Mouse (Mus musculus) G1E (cell line): ENCODE data around the gene Hist1h2ae. TPM values are rescaled to one million over a fixed set of nuclear protein-coding genes. Genes with fewer than 3 reads are reported as not detected.
"Not testable (repeated sequence)": the region's sequence is repeated elsewhere in the genome, so short reads cannot be mapped to it uniquely, and the experiment has no call there.

Source experiments
- ATAC-seq: 2 replicates; pipeline ENCODE4 v1.8.0; 2016; ENCODE audit warnings: mild to moderate bottlenecking; ENCODE audit not compliant: insufficient number of reproducible peaks, poor library complexity, low FRiP score, severe bottlenecking; ENCODE audit errors: extremely low read depth
- DNase-seq: peaks from one replicate; pipeline ENCODE4 v3.0.0; 2012; ENCODE audit warnings: low spot score
- H3K27me3 ChIP-seq: 2 replicates; pipeline ENCODE4 v1.6.1; 2012; ENCODE audit warnings: mild to moderate bottlenecking, low read length, inconsistent platforms; ENCODE audit not compliant: insufficient read depth
- H3K36me3 ChIP-seq: replicated peaks from 2 replicates; pipeline ENCODE3; 2012; ENCODE audit warnings: mild to moderate bottlenecking, inconsistent platforms
- H3K4me1 ChIP-seq: 2 replicates; pipeline ENCODE4 v1.6.1; 2012; ENCODE audit warnings: low read depth, low read length, inconsistent platforms, mixed read lengths; ENCODE audit not compliant: insufficient read depth
- H3K4me3 ChIP-seq: 2 replicates; pipeline ENCODE4 v1.5.1; 2012; ENCODE audit warnings: low read depth, mild to moderate bottlenecking, inconsistent platforms, low read length, moderate library complexity, mixed read lengths
- H3K9me3 ChIP-seq: replicated peaks from 2 replicates; pipeline ENCODE4 v1.6.1; 2012; ENCODE audit warnings: inconsistent platforms
- CTCF ChIP-seq: IDR thresholded peaks from 2 replicates; pipeline ENCODE4 v1.5.1; 2012; ENCODE audit warnings: low read depth, low read length, inconsistent platforms, mixed read lengths
- GATA1 ChIP-seq: IDR thresholded peaks from 2 replicates; pipeline ENCODE4 v1.6.1; 2012; ENCODE audit warnings: borderline replicate concordance, low read length, inconsistent platforms, mixed read lengths
- GATA2 ChIP-seq: IDR thresholded peaks from 2 replicates; pipeline ENCODE4 v1.6.1; 2012; ENCODE audit warnings: low read depth, low read length, inconsistent platforms, borderline replicate concordance
- POLR2AphosphoS5 ChIP-seq: IDR thresholded peaks from 2 replicates; pipeline ENCODE4 v1.6.1; 2012; ENCODE audit warnings: low read depth, low read length, inconsistent platforms; ENCODE audit not compliant: insufficient replicate concordance
- TAL1 ChIP-seq: conservative IDR thresholded peaks from 2 replicates; pipeline ENCODE4 v1.6.1; 2012; ENCODE audit warnings: low read depth, low read length, inconsistent platforms, mixed read lengths
- polyA plus RNA-seq: library from polyadenylated mRNA; stranded (reverse); fragments of >175 nt; gene quantifications from 2 replicates; pipeline ENCODE4 v1.2.3, GENCODE M21; 2012
- total RNA-seq, 2 experiments: library from RNA; stranded (forward) in 1 of 2; stranded (reverse) in 1 of 2; fragments of 200-1000 nt in 1 of 2; fragments of >200 nt in 1 of 2; fragmentation: Nextera tagmentation in 1 of 2; gene quantifications; 2 replicates each; pipeline ENCODE4 v1.2.3; 2014 to 2017

The Hist1h2ae gene
- total and polyA plus RNA-seq, 3 experiments: 31.2 to 258 (median 81.0) TPM

DNA sequence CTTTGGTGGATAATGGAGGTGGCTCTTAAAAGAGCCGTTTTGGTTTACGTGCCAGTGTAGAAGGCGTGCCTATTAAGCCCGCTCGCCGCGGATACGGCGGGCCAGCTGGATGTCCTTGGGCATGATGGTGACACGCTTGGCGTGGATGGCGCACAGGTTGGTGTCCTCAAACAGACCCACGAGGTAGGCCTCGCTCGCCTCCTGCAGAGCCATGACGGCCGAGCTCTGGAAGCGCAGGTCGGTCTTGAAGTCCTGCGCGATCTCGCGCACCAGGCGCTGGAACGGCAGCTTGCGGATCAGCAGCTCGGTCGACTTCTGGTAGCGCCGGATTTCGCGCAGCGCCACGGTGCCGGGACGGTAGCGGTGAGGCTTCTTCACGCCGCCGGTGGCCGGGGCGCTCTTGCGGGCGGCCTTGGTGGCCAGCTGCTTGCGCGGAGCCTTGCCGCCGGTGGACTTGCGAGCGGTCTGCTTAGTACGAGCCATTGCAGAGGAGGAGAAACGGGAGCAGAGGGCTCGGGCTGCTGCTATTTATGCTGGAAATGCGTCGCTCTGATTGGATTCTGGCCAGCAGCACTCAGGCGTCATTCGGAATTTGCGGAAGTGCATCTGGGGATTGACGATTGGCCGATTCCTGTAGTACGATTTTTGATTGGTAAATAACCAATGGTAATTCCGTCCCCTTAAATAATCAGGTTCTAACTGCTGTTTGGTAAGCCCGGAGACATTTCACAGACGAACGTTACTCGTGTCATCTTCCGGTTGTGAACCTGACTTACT, 8.9 kb downstream of the Hist1h2ae start, which contains the start of gene Hist1h3e:
Gene Hist1h3e, minus strand, starts transcription at position 487 of the 777 bp plus-strand sequence.
- TF ChIP-seq POLR2AphosphoS5: peak; percentile 98
- DNase-seq (peak; percentile 73), ATAC-seq (peak; percentile 90)

GRCm38 (mm10) chr13:23561531-23561882, 9.5 kb downstream of the Hist1h2ae start:
- not testable (repeated sequence) for DNase-seq, H3K27me3 ChIP-seq, H3K36me3 ChIP-seq, H3K9me3 ChIP-seq
- Histone ChIP-seq H3K4me1 (peaks cover 25% of the 10 kb centered on the region), H3K4me3 (peak overlapping the region; percentile 66; the same call in 1 of the 2 replicates)
- ATAC-seq: peak; percentile 24; the same call in 1 of the 2 replicates

More for the DNA sequence above, 8.9 kb downstream of the Hist1h2ae start, which contains the start of gene Hist1h3e:
- peaks cover 22% of the 10 kb centered on the region for H3K4me1 ChIP-seq
- not testable (repeated sequence) for H3K36me3 ChIP-seq, H3K27me3 ChIP-seq, H3K9me3 ChIP-seq
- peak within 1 kb of the TSS; percentile 66 for H3K4me3 ChIP-seq

DNA sequence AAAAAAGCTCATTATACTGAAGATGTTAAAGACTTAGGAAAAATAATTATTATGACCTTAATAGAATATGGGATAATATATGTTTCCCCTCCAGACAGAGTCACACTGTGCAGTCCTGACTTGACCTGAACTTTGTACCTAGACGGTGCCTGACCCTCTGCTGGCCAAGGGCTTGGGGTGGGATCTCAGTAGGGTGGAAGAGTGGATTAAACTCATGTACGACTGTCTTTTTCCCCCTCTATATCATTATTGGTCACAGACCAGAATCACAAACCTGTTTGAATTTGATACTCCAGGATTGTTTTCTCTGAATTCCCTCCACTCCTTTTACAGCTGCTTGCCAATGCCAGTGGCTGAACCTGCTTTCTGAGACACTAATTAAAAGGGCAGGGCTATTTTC, 10.3 kb downstream of the Hist1h2ae start:
- H3K9me3 ChIP-seq, DNase-seq, H3K27me3 ChIP-seq, H3K4me3 ChIP-seq, H3K36me3 ChIP-seq, ATAC-seq: not testable (repeated sequence)
- H3K4me1 ChIP-seq: peaks cover 25% of the 10 kb centered on the region
- TF ChIP-seq POLR2AphosphoS5: peak; percentile 97; the same call in 1 of the 2 replicates

GRCm38 (mm10) chr13:23556906-23557305, 14.1 kb downstream of the Hist1h2ae start:
- TF ChIP-seq GATA1 (no peak), CTCF (no peak), TAL1 (no peak), POLR2AphosphoS5 (peak; percentile 63; the same call in 1 of the 2 replicates), GATA2 (no peak)
- H3K9me3 ChIP-seq: no peaks in the 10 kb centered on the region
- no peaks in the 10 kb centered on the region for H3K27me3 ChIP-seq
- H3K36me3 ChIP-seq: no peaks in the 10 kb centered on the region
- H3K4me1 ChIP-seq: peaks cover 28% of the 10 kb centered on the region
- no peak overlapping the region; the same call in 1 of the 2 replicates for H3K4me3 ChIP-seq
- ATAC-seq (no peak), DNase-seq (no peak)

DNA sequence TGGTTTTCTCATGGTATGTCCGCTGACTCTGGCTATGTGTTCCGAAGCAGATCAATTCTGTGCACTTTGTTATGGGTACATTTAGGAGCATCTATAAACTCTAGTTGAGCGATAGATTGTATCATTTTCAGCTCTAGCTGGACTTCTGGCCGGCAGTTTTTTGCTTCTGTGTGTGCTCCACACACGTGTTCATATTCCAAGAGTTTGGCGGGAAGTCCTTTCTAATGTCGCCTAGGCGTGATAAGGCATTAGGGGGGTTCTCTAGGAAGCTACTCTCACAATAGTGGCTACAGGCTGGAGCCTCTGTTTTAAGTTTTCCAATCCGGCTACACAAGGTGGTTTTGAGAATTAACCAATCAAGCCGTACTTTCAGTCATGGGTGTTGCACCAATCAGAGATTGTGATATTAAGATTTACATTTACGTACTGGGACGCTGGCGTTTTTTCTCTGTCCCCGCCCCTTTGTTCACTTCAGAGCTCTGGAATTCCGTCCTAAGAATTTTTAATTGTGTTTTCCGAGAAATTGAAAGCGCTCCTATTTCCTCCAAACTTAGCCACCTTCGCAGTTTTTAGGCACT, 15.1 kb downstream of the Hist1h2ae start:
- DNase-seq: no peak
- H3K4me3 ChIP-seq: peak overlapping the region; percentile 68
- H3K9me3 ChIP-seq: no peaks in the 10 kb centered on the region
- peak; percentile 48 for ATAC-seq
- TF ChIP-seq CTCF: no peak
- peak; percentile 96; the same call in 1 of the 2 replicates for TF ChIP-seq POLR2AphosphoS5
- peaks cover 31% of the 10 kb centered on the region for H3K4me1 ChIP-seq
- H3K36me3 ChIP-seq: no peaks in the 10 kb centered on the region
- H3K27me3 ChIP-seq: no peaks in the 10 kb centered on the region

GRCm38 (mm10) chr13:23554925-23555838, 15.8 kb downstream of the Hist1h2ae start:
- H3K36me3 ChIP-seq: no peaks in the 10 kb centered on the region
- DNase-seq (peak; percentile 14), ATAC-seq (peak; percentile 47)
- no peak for TF ChIP-seq GATA1
- 0 out of 2 replicates have a peak, but pooled peaks have one; percentile 89 for TF ChIP-seq POLR2AphosphoS5
- H3K27me3 ChIP-seq: no peaks in the 10 kb centered on the region
- no peaks in the 10 kb centered on the region for H3K9me3 ChIP-seq
- peak overlapping the region; percentile 68 for H3K4me3 ChIP-seq
- peaks cover 37% of the 10 kb centered on the region for H3K4me1 ChIP-seq

DNA sequence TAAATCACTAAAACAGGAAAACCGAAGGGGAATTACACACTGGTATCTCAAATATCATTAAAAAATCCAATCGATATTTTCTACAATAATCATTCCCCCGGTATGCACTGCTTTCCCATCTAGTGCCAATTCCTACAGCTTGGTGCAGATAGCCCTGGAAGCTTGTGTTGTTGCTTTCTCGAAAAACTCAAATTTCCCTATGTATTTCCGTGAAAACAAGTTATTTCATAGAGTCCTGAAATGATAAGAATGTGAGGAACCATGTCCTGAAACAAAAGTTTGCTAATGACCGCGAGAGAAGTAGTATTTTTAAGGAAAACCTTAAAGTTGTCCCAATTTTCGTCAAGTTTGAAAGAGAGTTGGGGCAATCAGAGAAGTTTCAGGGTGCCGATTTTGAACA, 16.6 kb downstream of the Hist1h2ae start:
- TF ChIP-seq GATA2 (no peak), CTCF (no peak), POLR2AphosphoS5 (no peak), TAL1 (no peak), GATA1 (no peak)
- H3K9me3 ChIP-seq: no peaks in the 10 kb centered on the region
- DNase-seq (no peak), ATAC-seq (no peak)
- H3K36me3 ChIP-seq: no peaks in the 10 kb centered on the region
- H3K27me3 ChIP-seq: no peaks in the 10 kb centered on the region
- H3K4me3 ChIP-seq: peak overlapping the region; percentile 68; the same call in 1 of the 2 replicates
- peaks cover 39% of the 10 kb centered on the region for H3K4me1 ChIP-seq
